Mouse (Mus musculus): Measurements from ENCODE around the gene Apoe. TPM values are rescaled to one million over a fixed set of nuclear protein-coding genes. Genes with fewer than 3 reads are reported as not detected.

Gene Apoe
- polyA plus RNA-seq, 1 experiment from 2014 or later: 20,006 TPM

GRCm38 (mm10) chr7:19717346-19717745 is 18.4 kb upstream of the Apoe start:
- no peak overlapping the region for H3K9ac ChIP-seq (replicated peaks)
- peaks cover 7% of the 10 kb centered on the region; the same call in 1 of the 2 replicates for H3K36me3 ChIP-seq (replicated peaks; ENCODE audit: insufficient read depth, low read length)
- no peak overlapping the region for H3K4me3 ChIP-seq (ENCODE audit: low read depth, low read length)
- no peak for ATAC-seq
- peaks cover 24% of the 10 kb centered on the region for H3K4me1 ChIP-seq (ENCODE audit: insufficient read depth)
- H3K4me2 ChIP-seq (ENCODE audit: low read depth, low read length): no peak overlapping the region
- H3K27me3 ChIP-seq (ENCODE audit: insufficient read depth, low read length): no peaks in the 10 kb centered on the region
- H3K27ac ChIP-seq (ENCODE audit: low read depth): no peak overlapping the region
- 80% methylated on average over 4 of the region's 4 CpGs for WGBS (ENCODE audit: insufficient replicate concordance)
- H3K9me3 ChIP-seq (ENCODE audit: low read length): 0 out of 2 replicates have a peak, but pooled peaks cover 6% of the 10 kb centered on the region
- TF ChIP-seq CTCF (IDR thresholded peaks at IDR 0.05; ENCODE audit: low read depth): no peak
- TF ChIP-seq EP300 (IDR thresholded peaks at IDR 0.05; ENCODE audit: low read depth): no peak
- DNase-seq: no peak

- no peak overlapping the region for H3K9ac ChIP-seq (replicated peaks)
- H3K4me1 ChIP-seq (ENCODE audit: insufficient read depth): peaks cover 24% of the 10 kb centered on the region
- ATAC-seq (no peak), DNase-seq (no peak)
- 0 out of 2 replicates have a peak overlapping the region, but pooled peaks have one; percentile 81 for H3K27ac ChIP-seq (ENCODE audit: low read depth)
- H3K27me3 ChIP-seq (ENCODE audit: insufficient read depth, low read length): no peaks in the 10 kb centered on the region
- H3K9me3 ChIP-seq (ENCODE audit: low read length): 0 out of 2 replicates have a peak, but pooled peaks cover 6% of the 10 kb centered on the region
- peaks cover 11% of the 10 kb centered on the region for H3K36me3 ChIP-seq (replicated peaks; ENCODE audit: insufficient read depth, low read length)
- H3K4me3 ChIP-seq (ENCODE audit: low read depth, low read length): no peak overlapping the region
- TF ChIP-seq EP300 (IDR thresholded peaks at IDR 0.05; ENCODE audit: low read depth) (no peak), CTCF (IDR thresholded peaks at IDR 0.05; ENCODE audit: low read depth) (no peak)
- H3K4me2 ChIP-seq (ENCODE audit: low read depth, low read length): no peak overlapping the region
- 82% methylated on average over 2 of the region's 2 CpGs for WGBS (ENCODE audit: insufficient replicate concordance)
Measured at GRCm38 (mm10) chr7:19716822-19717221, 17.8 kb upstream of the Apoe start.

GRCm38 (mm10) chr7:19716055-19716682 is 17.2 kb upstream of the Apoe start:
- Histone ChIP-seq H3K27ac (ENCODE audit: low read depth) (peak overlapping the region; percentile 81), H3K9me3 (ENCODE audit: low read length) (0 out of 2 replicates have a peak, but pooled peaks cover 5% of the 10 kb centered on the region), H3K36me3 (replicated peaks; ENCODE audit: insufficient read depth, low read length) (peaks cover 18% of the 10 kb centered on the region), H3K4me2 (ENCODE audit: low read depth, low read length) (peak overlapping the region; percentile 73), H3K27me3 (ENCODE audit: insufficient read depth, low read length) (no peaks in the 10 kb centered on the region), H3K9ac (replicated peaks) (peak overlapping the region; percentile 28), H3K4me3 (ENCODE audit: low read depth, low read length) (peak overlapping the region; percentile 43), H3K4me1 (ENCODE audit: insufficient read depth) (peaks cover 24% of the 10 kb centered on the region)
- 6% methylated on average over 18 of the region's 18 CpGs for WGBS (ENCODE audit: insufficient replicate concordance)
- TF ChIP-seq CTCF (IDR thresholded peaks at IDR 0.05; ENCODE audit: low read depth) (no peak), EP300 (IDR thresholded peaks at IDR 0.05; ENCODE audit: low read depth) (no peak)
- DNase-seq: no peak
- no peak for ATAC-seq

- H3K36me3 ChIP-seq (replicated peaks; ENCODE audit: insufficient read depth, low read length): peaks cover 22% of the 10 kb centered on the region
- DNase-seq: peak; percentile 98
- H3K4me3 ChIP-seq (ENCODE audit: low read depth, low read length): peak within 1 kb of the TSS; percentile 87
- peak within 1 kb of the TSS; percentile 96 for H3K4me2 ChIP-seq (ENCODE audit: low read depth, low read length)
- ATAC-seq: peak; percentile 95
- 0% methylated on average over 53 of the region's 59 CpGs for WGBS (ENCODE audit: insufficient replicate concordance)
- H3K9ac ChIP-seq (replicated peaks): peak within 1 kb of the TSS; percentile 95
- H3K4me1 ChIP-seq (ENCODE audit: insufficient read depth): peaks cover 24% of the 10 kb centered on the region
- no peaks in the 10 kb centered on the region for H3K9me3 ChIP-seq (ENCODE audit: low read length)
- H3K27me3 ChIP-seq (ENCODE audit: insufficient read depth, low read length): no peaks in the 10 kb centered on the region
- peak; percentile 57 for TF ChIP-seq EP300 (IDR thresholded peaks at IDR 0.05; ENCODE audit: low read depth)
- TF ChIP-seq CTCF (IDR thresholded peaks at IDR 0.05; ENCODE audit: low read depth): no peak
- H3K27ac ChIP-seq (ENCODE audit: low read depth): peak within 1 kb of the TSS; percentile 86
Measured at GRCm38 (mm10) chr7:19715239-19716054, 16.5 kb upstream of the Apoe start, which contains the start of gene Tomm40. TSS of gene Tomm40 (minus strand) at chr7:19715438.

GRCm38 (mm10) chr7:19714836-19715235 is 15.8 kb upstream of the Apoe start:
- peaks cover 26% of the 10 kb centered on the region for H3K36me3 ChIP-seq (replicated peaks; ENCODE audit: insufficient read depth, low read length)
- TF ChIP-seq CTCF (IDR thresholded peaks at IDR 0.05; ENCODE audit: low read depth) (no peak), EP300 (IDR thresholded peaks at IDR 0.05; ENCODE audit: low read depth) (no peak)
- ATAC-seq: no peak
- H3K4me2 ChIP-seq (ENCODE audit: low read depth, low read length): peak overlapping the region; percentile 96
- no peaks in the 10 kb centered on the region for H3K27me3 ChIP-seq (ENCODE audit: insufficient read depth, low read length)
- peak overlapping the region; percentile 87 for H3K4me3 ChIP-seq (ENCODE audit: low read depth, low read length)
- no peaks in the 10 kb centered on the region for H3K9me3 ChIP-seq (ENCODE audit: low read length)
- peak overlapping the region; percentile 95 for H3K9ac ChIP-seq (replicated peaks)
- DNase-seq: no peak
- under 1% methylated on average over 37 of the region's 39 CpGs for WGBS (ENCODE audit: insufficient replicate concordance)
- peak overlapping the region; percentile 86 for H3K27ac ChIP-seq (ENCODE audit: low read depth)
- peaks cover 24% of the 10 kb centered on the region for H3K4me1 ChIP-seq (ENCODE audit: insufficient read depth)

- TF ChIP-seq CTCF (IDR thresholded peaks at IDR 0.05; ENCODE audit: low read depth) (no peak), EP300 (IDR thresholded peaks at IDR 0.05; ENCODE audit: low read depth) (no peak)
- Histone ChIP-seq H3K27me3 (ENCODE audit: insufficient read depth, low read length) (no peaks in the 10 kb centered on the region), H3K4me3 (ENCODE audit: low read depth, low read length) (no peak overlapping the region), H3K4me1 (ENCODE audit: insufficient read depth) (peaks cover 24% of the 10 kb centered on the region), H3K27ac (ENCODE audit: low read depth) (peak overlapping the region; percentile 86; the same call in 1 of the 2 replicates), H3K9me3 (ENCODE audit: low read length) (no peaks in the 10 kb centered on the region), H3K36me3 (replicated peaks; ENCODE audit: insufficient read depth, low read length) (peaks cover 37% of the 10 kb centered on the region), H3K4me2 (ENCODE audit: low read depth, low read length) (peak overlapping the region; percentile 96; the same call in 1 of the 2 replicates), H3K9ac (replicated peaks) (no peak overlapping the region)
- DNase-seq (no peak), ATAC-seq (no peak)
- 78% methylated on average over 9 of the region's 9 CpGs for WGBS (ENCODE audit: insufficient replicate concordance)
Measured at GRCm38 (mm10) chr7:19713598-19713997, 14.6 kb upstream of the Apoe start.

Data from liver, postnatal 0 days (tissue).